Mouse (Mus musculus) neutrophil, adult 65 days (primary cell): Measurements from ENCODE around the gene Sla2. TPM values are rescaled to one million over a fixed set of nuclear protein-coding genes. Genes with fewer than 3 reads are reported as not detected.

Source experiments
- total RNA-seq: library from RNA; stranded (reverse); gene quantifications from 2 replicates; pipeline ENCODE4 v1.2.4, GENCODE M21; 2023

Gene Sla2
- total RNA-seq: 0.16 and 0.34 TPM in 2 replicates

GRCm38 (mm10) chr2:156887017-156887416, at the start of gene Sla2:
Gene Sla2 (minus strand): TSS chr2:156887192.

GRCm38 (mm10) chr2:156862772-156863486, 24.1 kb downstream of the Sla2 start, which contains the start of gene Rab5if:
Gene Rab5if (plus strand): TSS chr2:156863128.

DNA sequence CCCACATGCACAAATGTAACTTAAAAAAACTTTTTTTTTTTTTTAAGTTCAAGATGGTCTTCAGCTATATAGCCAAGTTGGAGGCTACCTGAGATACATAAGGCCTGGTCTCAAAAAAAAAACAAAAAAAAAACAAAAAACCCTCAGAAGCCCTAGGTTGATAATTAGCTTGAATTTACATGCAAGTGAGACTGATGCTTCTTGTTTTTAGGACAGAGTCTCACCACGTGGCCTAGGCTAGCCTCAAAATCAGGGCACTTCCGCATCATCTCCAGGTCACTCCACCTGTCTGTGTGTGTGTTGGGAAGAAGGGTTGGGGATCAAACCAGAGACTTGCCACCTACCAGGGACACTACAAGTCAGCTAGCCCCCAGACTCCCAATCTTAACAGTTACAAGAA, 29.2 kb downstream of the Sla2 start, which contains the start of gene 4930518I15Rik:
4930518I15Rik (minus strand) TSS at position 112 of the 400 bp plus-strand sequence.

DNA sequence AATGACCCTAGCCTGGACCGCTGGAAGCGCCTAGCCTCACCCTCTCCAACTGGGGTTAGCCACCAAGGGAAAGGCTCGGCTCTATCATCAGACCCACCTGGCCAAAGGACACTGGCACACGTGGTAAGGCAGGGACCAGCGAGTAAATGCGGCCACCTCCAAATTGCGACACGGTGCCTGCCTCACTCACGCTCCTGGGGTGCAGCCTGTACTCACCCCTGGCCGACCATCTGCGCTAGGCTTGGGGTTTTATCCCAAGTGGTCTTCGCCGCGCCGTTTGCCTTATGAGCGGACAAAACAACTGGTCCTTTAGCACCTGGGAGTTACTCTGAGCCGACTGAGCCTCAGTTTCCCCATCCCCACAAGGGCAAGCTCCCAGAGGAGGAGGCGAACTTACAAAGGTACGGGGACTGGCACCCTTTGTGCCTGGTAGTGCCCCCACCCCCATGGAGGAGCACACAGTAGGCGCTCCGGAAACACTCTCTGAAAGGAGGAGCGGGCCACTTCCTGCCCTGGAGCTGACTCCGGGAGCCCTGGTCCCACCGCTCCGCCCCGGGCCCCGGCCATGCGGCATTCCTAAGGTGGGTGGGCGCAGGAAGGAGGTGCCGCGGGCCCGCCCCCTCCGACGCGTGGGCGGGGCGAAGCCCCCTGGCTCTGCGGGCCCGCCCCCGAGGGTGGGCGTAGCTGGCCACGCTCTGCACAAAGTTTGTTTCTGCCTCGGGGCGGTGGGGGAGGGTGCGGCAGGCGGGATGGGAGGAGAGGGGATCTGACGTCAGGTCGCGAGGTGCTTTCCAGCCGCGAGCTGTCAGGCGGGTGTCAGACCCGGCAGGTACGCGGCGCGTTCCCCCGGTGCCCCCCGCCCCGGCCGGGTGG, 47.4 kb downstream of the Sla2 start, which contains the start of gene Tgif2:
Tgif2 (plus strand) TSS at position 689 of the 873 bp plus-strand sequence.

Other genes with a start within 250 kb of the Sla2 start
- 0.98 TPM in 1 of 2 replicates, not detected in the other for gene Myl9, start 111.8 kb downstream of the Sla2 start, total RNA-seq
- gene Tgif2, start 47.2 kb downstream of the Sla2 start, total RNA-seq: 39.8 and 56.8 TPM in 2 replicates
- gene 4930518I15Rik, start 29.2 kb downstream of the Sla2 start, total RNA-seq: 5.5 and 6.5 TPM in 2 replicates
- gene Rab5if, start 24.1 kb downstream of the Sla2 start, total RNA-seq: 363 and 381 TPM in 2 replicates
- gene Ndrg3, start 104.9 kb upstream of the Sla2 start, total RNA-seq: 10.2 and 12.2 TPM in 2 replicates
- 22.6 and 28.7 TPM in 2 replicates for gene Dsn1, start 120.0 kb upstream of the Sla2 start, total RNA-seq
- gene Soga1, start 192.1 kb upstream of the Sla2 start, total RNA-seq: 1.8 and 3.3 TPM in 2 replicates
- gene Tldc2, start 199.9 kb upstream of the Sla2 start, total RNA-seq: not detected in 2 replicates
- 576 and 586 TPM in 2 replicates for gene Samhd1, start 248.1 kb upstream of the Sla2 start, total RNA-seq